Mouse (Mus musculus): ENCODE data around the gene Serpinf1. TPM values are rescaled to one million over a fixed set of nuclear protein-coding genes. Genes with fewer than 3 reads are reported as not detected.

Gene Serpinf1
- 1 to 10 TPM in 1 of 2 experiments, not detected in 1; 2.0 TPM for total RNA-seq (2023)

DNA sequence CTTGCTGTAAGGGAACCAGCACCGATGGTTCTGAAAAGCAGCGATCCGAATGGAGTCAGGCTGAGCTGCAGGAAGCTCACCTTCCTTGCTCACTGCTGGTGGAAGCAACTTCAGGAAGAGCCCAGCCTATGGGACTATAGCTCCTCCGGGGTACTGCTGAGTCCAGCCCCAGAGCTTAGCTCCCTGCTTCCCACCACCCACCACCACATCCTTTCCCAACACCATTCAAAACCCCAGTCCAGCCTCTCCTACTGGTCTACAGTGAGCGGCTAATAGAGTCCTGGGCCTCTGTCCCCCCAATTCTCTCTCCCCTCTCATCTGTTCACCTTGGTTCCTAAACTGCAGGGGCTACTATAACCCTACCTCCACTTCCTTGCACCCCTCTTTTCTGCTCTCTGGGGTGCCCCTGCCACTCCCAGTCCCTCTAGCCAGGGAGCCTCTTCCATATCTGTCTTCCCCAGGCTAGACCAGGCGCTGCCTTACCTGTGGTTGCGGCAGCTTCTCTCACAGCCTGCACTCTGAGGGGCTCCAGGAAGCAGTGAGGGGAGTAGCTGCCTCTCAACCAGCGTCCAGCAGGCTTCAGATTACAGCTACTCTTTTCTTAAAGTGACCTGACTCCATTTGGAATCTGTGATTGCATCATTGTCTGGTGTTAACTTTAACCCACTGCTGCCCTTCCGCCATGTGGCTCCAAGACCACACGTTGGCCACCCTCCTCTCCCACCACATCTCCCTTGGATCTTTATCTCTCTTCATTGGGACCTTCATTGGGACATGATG lies at the start of gene Serpinf1:
Gene Serpinf1 (minus strand): TSS at position 689 of the 780 bp plus-strand sequence.

GRCm38 (mm10) chr11:75460844-75461742 lies 38.6 kb upstream of the Serpinf1 start, which contains the start of gene Tlcd2:
Gene Tlcd2 (plus strand): TSS chr11:75461715.

GRCm38 (mm10) chr11:75453991-75454930 lies 31.8 kb upstream of the Serpinf1 start, which contains the start of gene Wdr81:
Gene Wdr81 (minus strand): TSS chr11:75454717.

DNA sequence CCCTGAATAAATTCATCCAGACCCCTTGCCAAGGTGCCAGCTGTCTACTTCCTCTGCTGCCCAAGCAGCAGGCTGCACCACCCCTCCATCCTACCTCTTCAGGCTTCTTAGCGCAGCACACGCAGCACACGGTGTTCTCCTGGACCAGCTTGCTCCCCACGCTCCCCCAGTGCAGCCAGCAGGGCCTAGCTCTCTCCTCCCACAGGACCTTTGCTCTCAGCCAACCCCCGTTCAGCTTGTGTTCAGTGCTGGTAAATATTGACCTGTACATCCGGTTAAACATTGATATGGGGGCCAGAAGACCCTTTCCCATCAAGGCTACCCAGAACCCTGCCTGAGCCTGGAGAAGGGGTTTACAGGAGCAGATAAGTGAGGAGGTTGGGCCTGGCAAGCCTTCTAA lies 16.9 kb upstream of the Serpinf1 start, which contains the start of gene Serpinf2:
Gene Serpinf2 (minus strand): TSS at position 229 of the 400 bp plus-strand sequence.

Other genes starting within 250 kb of the Serpinf1 start
- gene Ovca2, start 243.9 kb downstream of the Serpinf1 start, total RNA-seq (2023): 10 to 100 TPM; 14.0 to 16.1 TPM
- 10 to 100 TPM; 22.4 to 31.5 TPM for gene Dph1, start 231.5 kb downstream of the Serpinf1 start, total RNA-seq (2023)
- 1 to 10 TPM in 1 of 2 experiments, under 1 TPM in 1; 0.99 to 1.2 TPM for gene Rtn4rl1, start 228.9 kb downstream of the Serpinf1 start, total RNA-seq (2023)
- 100 to 1,000 TPM; 110 to 137 TPM for gene Rpa1, start 74.4 kb downstream of the Serpinf1 start, total RNA-seq (2023)
- 10 to 100 TPM; 14.3 to 15.5 TPM for gene Smyd4, start 74.3 kb downstream of the Serpinf1 start, total RNA-seq (2023)
- gene Serpinf2, start 16.9 kb upstream of the Serpinf1 start, total RNA-seq (2023): under 1 TPM; 0.32 to 0.42 TPM
- gene Wdr81, start 32.0 kb upstream of the Serpinf1 start, total RNA-seq (2023): 10 to 100 TPM; 47.1 to 49.0 TPM
- gene Tlcd2, start 39.0 kb upstream of the Serpinf1 start, total RNA-seq (2023): 1 to 10 TPM; 1.4 to 2.5 TPM
- gene Prpf8, start 64.1 kb upstream of the Serpinf1 start, total RNA-seq (2023): 100 to 1,000 TPM; 230 to 240 TPM
- under 1 TPM in 1 of 2 experiments, not detected in 1; 0.92 TPM for gene Rilp, start 87.4 kb upstream of the Serpinf1 start, total RNA-seq (2023)
- under 1 TPM in 1 of 2 experiments, not detected in 1; 0.20 TPM for gene Scarf1, start 90.8 kb upstream of the Serpinf1 start, total RNA-seq (2023)
- 10 to 100 TPM; 54.3 to 67.9 TPM for gene Slc43a2, start 109.0 kb upstream of the Serpinf1 start, total RNA-seq (2023)
- gene Pitpna, start 165.4 kb upstream of the Serpinf1 start, total RNA-seq (2023): 100 to 1,000 TPM; 232 to 242 TPM
- 100 to 1,000 TPM; 128 to 132 TPM for gene Inpp5k, start 208.3 kb upstream of the Serpinf1 start, total RNA-seq (2023)
- gene Myo1c, start 227.8 kb upstream of the Serpinf1 start, total RNA-seq (2023): 100 to 1,000 TPM; 459 to 494 TPM

Measured in B cell, adult 67 days (primary cell).